Mouse (Mus musculus): ENCODE measurements around the gene Sec23a. TPM values are rescaled to one million over a fixed set of nuclear protein-coding genes. Genes with fewer than 3 reads are reported as not detected.
"Not testable (repeated sequence)": the region's sequence is repeated elsewhere in the genome, so short reads cannot be mapped to it uniquely, and the experiment has no call there.

Gene Sec23a
- 104 and 107 TPM in 2 replicates for polyA plus RNA-seq (2015; fragmentation: Nextera tagmentation; extraction: Ambion mirVana)

DNA sequence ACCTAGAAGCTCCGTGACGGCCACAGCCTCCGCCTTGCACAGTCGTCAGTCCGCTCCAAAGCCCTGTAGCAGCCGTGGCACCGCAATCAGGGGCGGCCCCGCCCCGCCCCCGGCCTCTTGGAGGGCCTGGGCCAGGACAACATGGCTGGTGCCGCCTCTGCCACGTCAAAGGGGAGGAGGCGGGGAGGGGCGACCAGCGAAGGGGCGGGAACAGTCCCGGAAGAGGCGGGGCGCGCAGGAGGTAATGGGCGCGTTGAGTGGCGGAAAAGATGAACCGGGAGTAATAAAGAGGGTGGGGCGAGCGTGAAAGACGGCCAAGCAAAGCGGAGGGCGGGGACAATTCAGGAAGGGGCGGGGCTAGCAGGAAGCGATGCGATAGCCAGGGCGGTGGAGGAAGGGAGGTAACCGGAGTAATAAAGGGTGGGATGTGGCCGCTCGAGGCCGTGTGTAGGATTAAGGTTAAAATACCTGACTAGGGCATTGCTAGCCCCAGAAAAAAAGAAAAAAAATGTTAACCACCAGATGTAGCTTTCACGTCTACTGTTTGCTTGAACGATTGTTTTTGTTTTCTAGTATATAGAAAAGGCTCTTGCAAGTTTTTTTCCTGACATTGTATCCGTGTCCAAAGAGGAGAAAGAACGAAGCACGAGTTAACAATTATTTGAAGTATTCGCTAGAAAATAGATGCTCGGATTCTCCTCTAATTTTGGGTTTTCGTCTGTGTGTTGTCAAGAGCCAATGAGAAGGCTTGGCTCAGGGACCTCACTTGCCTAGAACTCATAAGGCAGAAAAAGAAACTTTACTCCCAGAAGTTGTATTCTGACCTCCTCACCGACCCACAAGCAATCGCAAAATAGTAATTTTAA, at the start of gene Sec23a:
TSS of gene Sec23a (minus strand) at position 174 of the 866 bp plus-strand sequence.
- WGBS: under 1% methylated on average over 48 of the region's 48 CpGs
- Histone ChIP-seq H3K27ac (peak within 1 kb of the TSS; percentile 91), H3K4me3 (replicated peaks) (peak within 1 kb of the TSS; percentile 86), H3K4me1 (replicated peaks) (peaks cover 32% of the 10 kb centered on the region), H3K9me3 (no peaks in the 10 kb centered on the region), H3K9ac (replicated peaks) (peak within 1 kb of the TSS; percentile 90), H3K36me3 (peaks cover 5% of the 10 kb centered on the region; the same call in 1 of the 2 replicates), H3K27me3 (no peaks in the 10 kb centered on the region), H3K4me2 (replicated peaks) (peak within 1 kb of the TSS; percentile 86)
- ATAC-seq: peak; percentile 98

DNA sequence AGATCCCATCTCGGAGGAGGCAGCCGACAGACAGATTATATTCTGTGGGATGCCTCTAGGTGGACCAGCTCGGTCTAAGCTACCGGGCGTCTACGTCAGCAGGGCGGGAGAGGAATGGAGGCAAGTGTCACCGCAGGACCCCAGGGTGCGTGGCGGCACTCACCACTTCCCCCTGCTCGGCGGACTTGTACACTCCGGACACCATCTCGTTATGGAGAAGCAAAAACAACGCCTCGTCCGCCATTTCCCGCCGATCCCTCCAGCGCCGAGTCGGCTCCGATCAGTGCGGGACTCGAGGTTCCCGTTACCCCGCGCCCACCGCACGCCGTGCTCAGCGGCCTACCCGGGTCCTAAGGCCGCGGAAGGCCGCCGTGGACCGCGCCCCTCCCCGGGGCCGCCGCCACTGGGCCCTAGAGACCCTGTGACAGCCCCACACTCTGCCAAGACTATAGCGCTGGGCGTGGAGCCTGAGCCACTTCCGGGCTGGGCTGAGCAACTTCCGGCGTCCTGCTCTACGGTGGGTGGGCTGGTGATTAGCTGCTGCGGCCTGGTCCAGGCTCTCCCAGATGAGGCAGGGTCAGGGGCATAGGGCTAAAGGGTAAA, 49.3 kb upstream of the Sec23a start, which contains the start of gene Trappc6b:
TSS of gene Trappc6b (minus strand) at position 480 of the 603 bp plus-strand sequence.
- Histone ChIP-seq H3K36me3 (peaks cover 23% of the 10 kb centered on the region), H3K9ac (replicated peaks) (peak within 1 kb of the TSS; percentile 85), H3K27me3 (no peaks in the 10 kb centered on the region), H3K4me3 (replicated peaks) (peak within 1 kb of the TSS; percentile 78), H3K4me2 (replicated peaks) (peak within 1 kb of the TSS; percentile 82), H3K27ac (peak within 1 kb of the TSS; percentile 95), H3K4me1 (replicated peaks) (peaks cover 36% of the 10 kb centered on the region), H3K9me3 (no peaks in the 10 kb centered on the region)
- WGBS: under 1% methylated on average over 48 of the region's 49 CpGs
- peak; percentile 99 for ATAC-seq

DNA sequence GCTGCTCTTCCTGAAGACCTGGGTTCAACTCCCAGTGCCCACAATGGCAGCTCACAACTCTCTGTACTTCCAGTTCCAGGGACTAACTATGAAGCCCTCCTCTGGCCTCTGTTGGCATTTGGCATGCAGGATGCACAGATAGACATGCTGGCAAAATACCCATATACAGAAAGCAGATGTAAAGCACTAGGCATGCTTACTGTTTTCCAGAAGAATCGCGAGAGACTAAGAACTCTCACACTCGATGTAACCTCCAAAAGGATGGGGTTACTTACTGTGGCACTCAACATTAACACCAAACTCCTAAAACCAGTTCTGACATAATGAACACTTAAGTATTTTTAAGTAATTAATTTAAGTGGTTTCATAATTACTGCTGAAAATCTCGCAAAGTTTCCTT, 48.5 kb upstream of the Sec23a start:
- 75% methylated on average over 4 of the region's 4 CpGs for WGBS
- peaks cover 33% of the 10 kb centered on the region for H3K4me1 ChIP-seq (replicated peaks)
- peak overlapping the region; percentile 95 for H3K27ac ChIP-seq
- H3K9me3 ChIP-seq: no peaks in the 10 kb centered on the region
- H3K4me3 ChIP-seq (replicated peaks): peak overlapping the region; percentile 78
- no peak for ATAC-seq
- no peaks in the 10 kb centered on the region for H3K27me3 ChIP-seq
- H3K36me3 ChIP-seq: peaks cover 30% of the 10 kb centered on the region
- peak overlapping the region; percentile 82 for H3K4me2 ChIP-seq (replicated peaks)
- H3K9ac ChIP-seq (replicated peaks): peak overlapping the region; percentile 85

DNA sequence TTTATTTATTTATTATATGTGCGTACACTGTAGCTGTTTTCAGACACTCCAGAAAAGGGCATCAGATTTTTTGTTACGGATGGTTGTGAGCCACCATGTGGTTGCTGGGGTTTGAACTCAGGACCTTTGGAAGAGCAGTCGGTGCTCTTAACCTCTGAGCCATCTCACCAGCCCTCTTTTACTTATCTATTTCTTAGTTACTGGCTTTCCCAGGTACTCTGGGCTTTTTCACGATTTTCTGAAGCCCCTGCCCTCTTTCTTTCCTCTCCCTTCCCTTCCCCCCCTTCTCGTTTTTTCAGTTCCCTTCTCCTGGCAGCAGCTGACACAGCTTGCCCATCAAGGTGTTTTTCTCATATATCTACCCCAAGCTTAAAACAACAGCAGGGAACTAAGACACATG, 46.4 kb upstream of the Sec23a start:
- H3K4me3 ChIP-seq (replicated peaks); H3K27me3 ChIP-seq; H3K4me2 ChIP-seq (replicated peaks); H3K9me3 ChIP-seq; H3K9ac ChIP-seq (replicated peaks); ATAC-seq; H3K27ac ChIP-seq: not testable (repeated sequence)
- Histone ChIP-seq H3K4me1 (replicated peaks) (peaks cover 33% of the 10 kb centered on the region), H3K36me3 (peaks cover 39% of the 10 kb centered on the region)
- WGBS: 88% methylated on average over 5 of the region's 5 CpGs

DNA sequence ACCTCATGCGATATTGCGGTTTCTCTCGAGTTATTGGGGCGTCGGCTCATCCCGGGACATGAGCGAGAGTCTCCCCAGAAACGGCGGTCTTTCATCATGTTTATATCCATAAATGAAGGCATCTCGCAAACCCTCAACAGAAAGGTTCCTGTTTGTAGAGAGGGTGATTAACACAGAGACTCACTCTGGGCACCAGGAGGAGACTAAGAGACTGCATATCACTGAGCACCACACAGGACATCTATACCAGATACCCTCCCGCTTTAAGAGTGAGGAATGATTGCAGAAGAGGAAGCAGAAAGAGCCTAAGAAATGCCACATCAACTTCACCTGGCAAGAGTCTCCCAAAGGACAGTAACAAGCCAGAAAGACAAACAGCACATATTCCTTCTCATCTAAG, 44.4 kb upstream of the Sec23a start:
- Histone ChIP-seq H3K4me3 (replicated peaks) (no peak overlapping the region), H3K36me3 (peaks cover 46% of the 10 kb centered on the region), H3K27ac (no peak overlapping the region), H3K9me3 (no peaks in the 10 kb centered on the region), H3K4me1 (replicated peaks) (peaks cover 33% of the 10 kb centered on the region), H3K27me3 (no peaks in the 10 kb centered on the region), H3K9ac (replicated peaks) (no peak overlapping the region), H3K4me2 (replicated peaks) (no peak overlapping the region)
- no peak for ATAC-seq
- 98% methylated on average over 11 of the region's 11 CpGs for WGBS

DNA sequence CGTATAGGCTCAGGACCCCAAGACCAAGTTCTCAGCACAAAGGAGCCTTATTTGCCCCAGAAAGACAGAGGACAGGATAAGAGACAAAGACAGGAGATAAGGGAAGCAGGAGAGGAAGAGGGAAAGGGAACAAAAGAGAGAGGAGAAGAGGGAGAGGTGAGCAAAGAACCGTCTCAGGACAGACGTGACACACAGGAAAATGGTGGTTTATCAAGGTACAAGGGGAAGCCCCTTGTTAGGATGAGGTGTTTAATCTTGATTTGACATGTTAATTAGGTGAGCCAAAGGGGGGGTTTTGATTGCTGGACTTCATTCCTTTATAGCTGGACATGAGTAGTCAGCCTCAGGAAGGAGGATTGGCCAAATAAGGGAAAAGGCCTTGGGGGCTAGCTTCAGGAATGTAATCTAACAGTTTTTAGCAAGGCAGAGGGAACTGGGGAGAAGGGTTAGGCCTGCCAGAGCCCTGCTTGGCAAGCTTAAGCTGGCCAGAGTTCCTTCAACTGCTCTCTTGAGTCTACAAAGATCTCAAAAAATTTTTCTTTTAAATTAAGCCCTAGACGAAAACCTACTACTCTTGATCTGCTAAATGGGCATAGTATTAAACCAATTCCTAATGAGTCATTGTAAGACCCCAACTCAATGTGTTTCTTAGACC, 43.5 kb upstream of the Sec23a start:
- ATAC-seq: no peak
- H3K9me3 ChIP-seq: no peaks in the 10 kb centered on the region
- H3K9ac ChIP-seq (replicated peaks): no peak overlapping the region
- H3K27ac ChIP-seq: no peak overlapping the region
- WGBS: 91% methylated on average over 4 of the region's 4 CpGs
- no peak overlapping the region for H3K4me3 ChIP-seq (replicated peaks)
- H3K27me3 ChIP-seq: no peaks in the 10 kb centered on the region
- H3K4me2 ChIP-seq (replicated peaks): no peak overlapping the region
- H3K36me3 ChIP-seq: peaks cover 46% of the 10 kb centered on the region
- H3K4me1 ChIP-seq (replicated peaks): peaks cover 29% of the 10 kb centered on the region

DNA sequence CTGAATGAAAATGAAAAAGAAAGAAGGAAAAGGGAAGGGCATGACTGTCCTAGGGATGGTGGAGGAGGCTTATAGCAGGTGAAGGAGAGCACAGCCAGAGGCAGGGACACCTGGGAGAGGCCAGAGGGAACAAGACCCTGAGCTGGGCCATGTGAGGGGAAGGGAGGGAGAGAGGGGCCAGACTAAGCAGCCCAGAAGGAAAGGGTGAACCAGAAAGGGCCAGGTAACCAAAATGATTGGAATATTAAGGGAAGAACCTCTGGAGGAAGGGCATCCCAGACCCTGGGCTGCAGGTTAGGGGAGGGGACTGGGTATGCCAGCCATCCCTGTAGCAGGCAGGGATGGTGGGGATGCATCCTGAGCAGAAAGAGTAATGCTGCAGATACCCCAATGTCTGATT, 42.2 kb upstream of the Sec23a start:
- Histone ChIP-seq H3K4me2 (replicated peaks) (no peak overlapping the region), H3K4me1 (replicated peaks) (peaks cover 16% of the 10 kb centered on the region), H3K27me3 (no peaks in the 10 kb centered on the region), H3K9ac (replicated peaks) (no peak overlapping the region), H3K9me3 (no peaks in the 10 kb centered on the region), H3K4me3 (replicated peaks) (no peak overlapping the region), H3K36me3 (peaks cover 48% of the 10 kb centered on the region), H3K27ac (no peak overlapping the region)
- no peak for ATAC-seq

DNA sequence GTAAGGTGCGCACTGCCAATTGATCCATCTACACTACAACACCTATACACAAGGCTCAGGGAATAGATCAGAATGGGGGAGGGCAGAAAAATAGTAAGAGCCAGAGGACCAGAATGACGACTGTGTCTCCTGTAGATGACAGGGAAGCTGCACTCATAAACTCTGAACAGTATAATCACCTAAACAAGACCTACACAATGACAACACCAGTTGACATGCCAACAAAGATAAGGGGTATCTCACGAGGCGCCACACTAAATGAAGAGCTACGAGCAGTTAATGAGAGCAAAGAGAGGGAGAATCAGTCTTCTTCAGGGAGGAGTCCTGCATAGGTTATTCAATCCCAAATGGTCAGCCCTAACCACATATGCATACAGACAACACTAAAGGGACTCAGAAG, 41.3 kb upstream of the Sec23a start:
- no peaks in the 10 kb centered on the region for H3K27me3 ChIP-seq
- no peak overlapping the region for H3K9ac ChIP-seq (replicated peaks)
- H3K4me3 ChIP-seq (replicated peaks): no peak overlapping the region
- peaks cover 7% of the 10 kb centered on the region; the same call in 1 of the 2 replicates for H3K4me1 ChIP-seq (replicated peaks)
- WGBS: 90% methylated on average over 5 of the region's 5 CpGs
- H3K4me2 ChIP-seq (replicated peaks): no peak overlapping the region
- no peaks in the 10 kb centered on the region for H3K9me3 ChIP-seq
- no peak for ATAC-seq
- no peak overlapping the region for H3K27ac ChIP-seq
- H3K36me3 ChIP-seq: peaks cover 48% of the 10 kb centered on the region

DNA sequence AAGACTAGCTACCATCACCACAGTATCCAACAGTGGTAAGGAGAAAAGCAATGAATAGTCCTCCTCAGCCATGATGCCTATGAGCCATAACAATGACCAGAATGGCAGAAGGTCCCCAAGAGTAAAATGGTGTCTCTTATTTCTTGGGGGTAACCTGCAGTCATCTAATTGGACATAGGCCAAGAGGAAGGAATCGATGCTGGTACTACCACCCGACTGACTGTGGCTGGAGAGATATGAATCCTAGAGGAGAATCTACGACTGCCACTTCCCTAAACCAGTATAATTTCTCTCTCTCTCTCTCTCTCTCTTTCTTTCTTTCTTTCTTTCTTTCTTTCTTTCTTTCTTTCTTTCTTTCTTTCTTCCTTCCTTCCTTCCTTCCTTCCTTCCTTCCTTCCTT, 40.7 kb upstream of the Sec23a start:
- Histone ChIP-seq H3K36me3 (peaks cover 47% of the 10 kb centered on the region), H3K4me1 (replicated peaks) (0 out of 2 replicates have a peak, but pooled peaks cover 3% of the 10 kb centered on the region), H3K4me3 (replicated peaks) (no peak overlapping the region), H3K9me3 (no peaks in the 10 kb centered on the region), H3K27ac (no peak overlapping the region), H3K4me2 (replicated peaks) (no peak overlapping the region), H3K27me3 (no peaks in the 10 kb centered on the region), H3K9ac (replicated peaks) (no peak overlapping the region)
- 99% methylated on average over 3 of the region's 3 CpGs for WGBS
- no peak for ATAC-seq

DNA sequence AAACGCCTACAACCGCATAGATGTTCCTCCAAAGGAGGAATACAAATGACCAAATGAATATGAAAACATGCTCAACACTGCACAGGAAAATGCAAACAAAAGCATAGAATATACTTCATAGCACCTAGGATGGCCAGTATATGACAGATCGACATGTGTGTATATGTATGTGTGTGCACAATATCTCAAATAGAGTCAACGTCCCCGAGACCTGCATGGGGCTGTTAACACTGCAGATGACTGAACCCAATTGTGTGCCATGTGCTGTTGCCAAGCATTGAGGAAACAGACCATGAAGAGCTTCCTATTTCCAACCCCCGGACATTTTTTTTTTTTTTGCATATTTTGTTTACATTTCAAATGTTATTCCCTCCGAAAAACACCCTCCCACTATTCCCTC, 29.0 kb upstream of the Sec23a start:
- peaks cover 6% of the 10 kb centered on the region for H3K4me1 ChIP-seq (replicated peaks)
- 0 out of 2 replicates have a peak, but pooled peaks have one; percentile 44 for ATAC-seq
- H3K27ac ChIP-seq: peak overlapping the region; percentile 7; the same call in 1 of the 2 replicates
- H3K9ac ChIP-seq (replicated peaks): no peak overlapping the region
- H3K27me3 ChIP-seq: no peaks in the 10 kb centered on the region
- no peak overlapping the region for H3K4me3 ChIP-seq (replicated peaks)
- peaks cover 38% of the 10 kb centered on the region for H3K36me3 ChIP-seq
- no peaks in the 10 kb centered on the region for H3K9me3 ChIP-seq
- H3K4me2 ChIP-seq (replicated peaks): no peak overlapping the region
- 29% methylated on average over 7 of the region's 7 CpGs for WGBS

DNA sequence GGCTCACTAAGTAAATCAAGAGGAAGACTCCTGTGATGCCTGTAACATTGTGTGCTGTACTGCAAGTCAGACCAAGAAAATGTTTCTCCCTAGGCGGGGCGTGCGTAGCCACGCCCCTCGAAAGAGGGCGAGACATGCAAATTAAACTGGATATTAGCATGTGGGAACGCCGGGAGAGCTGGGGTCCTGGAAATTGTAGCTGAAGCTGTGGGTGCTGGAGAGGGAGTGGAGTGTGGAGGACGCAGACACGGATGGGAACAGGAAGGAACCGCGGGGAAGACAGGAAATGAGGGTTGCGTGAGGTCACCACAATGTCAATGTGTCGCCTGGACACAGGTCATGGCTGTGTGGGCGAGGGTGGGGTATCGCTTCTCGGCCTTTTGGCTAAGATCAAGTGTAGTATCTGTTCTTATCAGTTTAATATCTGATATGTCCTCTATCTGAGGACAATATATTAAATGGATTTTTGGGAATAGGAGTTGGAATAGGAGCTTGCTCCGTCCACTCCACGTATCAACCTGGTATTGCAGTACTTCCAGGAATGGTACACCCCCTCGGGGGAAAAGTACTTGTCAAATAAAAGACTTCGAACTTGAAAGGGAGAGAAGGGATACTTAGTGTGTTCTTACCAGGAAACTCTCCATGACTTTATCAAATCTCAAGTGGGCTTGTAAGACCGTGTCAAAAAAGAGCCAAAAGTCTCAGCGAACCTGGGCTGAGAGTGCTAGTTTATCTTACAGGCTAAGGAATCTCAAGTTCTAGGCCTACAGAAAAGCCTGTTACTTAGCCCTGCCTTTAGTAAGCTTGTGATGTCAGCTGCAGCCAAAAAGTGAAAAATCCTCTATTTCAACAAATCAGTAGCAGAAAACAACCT, 28.4 kb upstream of the Sec23a start:
- H3K27ac ChIP-seq: peak overlapping the region; percentile 63
- H3K27me3 ChIP-seq: no peaks in the 10 kb centered on the region
- ATAC-seq: peak; percentile 90
- H3K36me3 ChIP-seq: peaks cover 33% of the 10 kb centered on the region
- no peak overlapping the region for H3K9ac ChIP-seq (replicated peaks)
- H3K9me3 ChIP-seq: no peaks in the 10 kb centered on the region
- 4% methylated on average over 23 of the region's 23 CpGs for WGBS
- H3K4me1 ChIP-seq (replicated peaks): peaks cover 6% of the 10 kb centered on the region
- peak overlapping the region; percentile 40 for H3K4me2 ChIP-seq (replicated peaks)
- peak overlapping the region; percentile 10; the same call in 1 of the 2 replicates for H3K4me3 ChIP-seq (replicated peaks)
